Mouse (Mus musculus) myocyte (in vitro differentiated cells): Measurements from ENCODE around the gene Napepld.
A peak's percentile ranks its signal among the peaks of the same experiment; 100 is the strongest.

Experiments
- CEBPB ChIP-seq: IDR thresholded peaks from 2 replicates; pipeline ENCODE4 v1.6.1; 2011; ENCODE audit warnings: mild to moderate bottlenecking, moderate library complexity; ENCODE audit not compliant: poor library complexity, insufficient read depth, severe bottlenecking
- POLR2A ChIP-seq: IDR thresholded peaks from one replicate; pipeline ENCODE4 v1.6.1; 2011; ENCODE audit warnings: low read depth, mild to moderate bottlenecking, control low read depth, moderate library complexity; ENCODE audit not compliant: insufficient read length
- SRF ChIP-seq: IDR thresholded peaks from one replicate; pipeline ENCODE4 v1.6.1; 2011; ENCODE audit warnings: low read depth; ENCODE audit not compliant: control insufficient read depth, insufficient read length

DNA sequence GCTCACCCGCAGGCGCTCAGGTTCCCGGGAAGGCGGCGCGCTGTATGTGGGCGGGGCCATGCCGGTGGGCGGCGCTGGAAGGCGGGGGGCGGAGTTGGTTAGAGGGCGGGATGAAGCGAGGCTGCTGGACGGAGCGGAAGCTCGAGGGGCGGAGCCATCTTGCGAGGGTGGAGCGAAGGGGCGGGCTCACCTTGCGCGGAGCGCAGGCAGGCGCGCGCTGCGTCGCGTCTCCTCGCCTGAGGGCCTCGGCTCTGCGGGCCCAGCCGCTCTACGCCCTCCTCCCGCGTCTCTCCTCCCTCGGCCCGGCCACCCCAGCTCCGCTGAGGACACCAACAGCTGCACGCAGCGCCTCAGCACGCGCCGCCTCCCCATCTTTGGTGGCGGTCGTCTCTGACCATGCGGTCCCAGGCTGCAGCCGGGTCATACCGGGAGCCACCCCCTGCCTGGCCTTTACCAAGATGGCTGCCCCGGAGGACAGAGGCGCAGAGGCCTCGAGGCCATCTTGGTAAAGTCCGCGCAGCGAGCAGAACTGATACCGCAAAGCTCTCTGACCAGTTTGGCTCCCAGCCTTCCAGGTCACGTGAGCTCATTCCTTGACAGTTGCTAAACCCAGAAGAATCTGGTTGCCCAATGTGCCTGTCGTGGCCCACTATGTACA is at the start of gene Napepld:
- TF ChIP-seq POLR2A (peak; percentile 100), SRF (peak; percentile 21), CEBPB (peak; percentile 75)
